Mouse (Mus musculus): ENCODE data around the gene Rnps1.

DNA sequence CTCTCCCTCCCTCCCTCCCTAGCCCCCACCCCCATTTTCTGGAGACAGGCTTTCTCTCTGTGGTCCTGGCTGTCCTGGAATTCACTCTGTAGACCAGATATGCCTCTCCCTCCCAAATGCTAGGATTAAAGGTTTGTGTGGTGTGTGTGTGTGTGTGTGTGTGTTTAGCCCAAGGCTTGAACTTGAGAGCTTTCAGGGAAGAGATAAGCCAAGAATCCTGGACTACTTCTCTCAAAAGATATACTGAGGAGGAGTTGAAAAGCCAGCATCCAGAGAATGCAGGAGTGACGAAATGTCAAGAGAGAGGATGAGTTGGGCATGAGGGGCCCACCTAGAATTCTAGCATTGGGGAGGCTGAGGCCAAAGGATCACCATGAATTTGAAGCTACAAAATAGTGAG lies 48.6 kb downstream of the Rnps1 start:
- TF ChIP-seq ZNF384 (IDR thresholded peaks at IDR 0.05; ENCODE audit: low read depth, low read length): no peak
- TF ChIP-seq MAFK (IDR thresholded peaks at IDR 0.05; ENCODE audit: insufficient read depth, low read depth, low read length): no peak
- TF ChIP-seq CHD2 (IDR thresholded peaks at IDR 0.05; ENCODE audit: low read depth, low read length): no peak
- TF ChIP-seq HCFC1 (IDR thresholded peaks at IDR 0.05; ENCODE audit: borderline replicate concordance, insufficient read depth, low read length): no peak
